Mouse (Mus musculus) common myeloid progenitor, adult 5-6 weeks (primary cell): Measurements from ENCODE around the gene Tex10. TPM values are rescaled to one million over a fixed set of nuclear protein-coding genes. Genes with fewer than 3 reads are reported as not detected.

Experiments
- ATAC-seq: replicated peaks from 2 replicates; pipeline ENCODE4 v1.8.0; 2016; ENCODE audit warnings: low read depth, mild to moderate bottlenecking, moderate TSS enrichment, inconsistent platforms; ENCODE audit not compliant: poor library complexity, severe bottlenecking
- total RNA-seq: library from RNA; stranded (forward); fragments of 200-1000, 187-1606 nt; gene quantifications from 2 replicates; pipeline ENCODE4 v1.2.3, GENCODE M21; 2017

The Tex10 gene
- total RNA-seq: 58.4 and 69.3 TPM in 2 replicates

DNA sequence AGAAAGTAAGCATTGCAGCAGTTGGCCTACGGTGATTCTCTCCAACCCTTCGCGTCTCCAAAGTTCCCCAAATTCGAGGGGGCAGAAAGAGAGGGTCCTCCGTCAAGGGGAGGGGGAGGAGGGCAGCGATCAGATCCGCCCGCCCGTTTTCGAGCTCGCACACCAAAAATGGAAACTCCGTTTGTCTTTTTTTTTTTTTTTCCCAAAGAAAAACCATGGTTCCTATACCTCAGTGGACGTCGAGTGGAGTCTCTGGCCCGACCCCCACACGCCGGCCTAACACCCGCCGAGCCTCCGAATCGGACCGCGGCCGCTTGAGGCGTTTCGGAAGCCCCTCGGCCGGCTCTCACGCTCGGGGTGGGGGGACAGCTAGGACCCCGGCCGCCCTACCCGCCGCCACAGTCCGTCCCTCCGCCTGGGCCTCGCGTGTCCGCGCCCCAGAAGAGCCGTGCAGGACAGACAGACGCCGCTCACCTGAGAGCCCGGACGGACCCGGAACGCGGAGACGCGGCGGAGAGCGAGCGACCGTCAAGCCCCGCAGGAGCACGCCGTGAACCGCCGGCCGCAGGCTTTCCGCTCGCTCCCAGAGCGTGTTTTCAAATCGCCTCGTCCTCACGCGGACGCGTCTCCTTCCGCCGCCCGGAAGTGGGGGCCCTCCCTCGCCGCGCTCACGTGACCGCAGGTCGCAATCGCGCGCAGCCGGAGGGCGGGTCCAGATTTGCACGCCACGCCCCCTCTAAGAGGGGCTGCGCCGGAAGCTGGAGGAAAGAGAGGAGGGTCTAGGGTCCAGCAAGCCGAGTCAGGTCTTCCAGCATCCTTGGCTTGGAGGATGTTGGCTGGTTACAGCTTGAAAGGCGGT, at the start of gene Tex10:
Gene Tex10, minus strand, starts transcription at position 668 of the 859 bp plus-strand sequence.
- ATAC-seq: peak; percentile 81

DNA sequence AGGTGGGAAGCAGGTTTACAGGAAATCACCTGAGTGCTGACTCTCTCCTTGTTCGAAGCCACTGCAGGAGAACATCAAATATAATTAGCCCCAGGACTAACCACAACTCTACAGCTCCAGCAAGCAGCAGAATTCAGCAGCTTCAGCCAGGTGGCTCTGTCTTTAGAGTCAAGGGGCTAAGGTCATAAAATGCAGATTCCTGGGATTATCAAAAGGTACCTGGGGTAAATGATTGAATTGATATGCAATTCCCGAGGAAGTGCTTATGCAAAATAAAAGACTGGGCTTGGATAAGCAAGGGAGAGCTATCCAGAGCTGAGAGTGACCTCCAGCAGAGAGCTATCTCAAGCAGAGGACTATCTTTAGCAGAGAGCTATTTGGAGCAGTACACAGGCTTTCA, 37.6 kb upstream of the Tex10 start:
- no peak for ATAC-seq

DNA sequence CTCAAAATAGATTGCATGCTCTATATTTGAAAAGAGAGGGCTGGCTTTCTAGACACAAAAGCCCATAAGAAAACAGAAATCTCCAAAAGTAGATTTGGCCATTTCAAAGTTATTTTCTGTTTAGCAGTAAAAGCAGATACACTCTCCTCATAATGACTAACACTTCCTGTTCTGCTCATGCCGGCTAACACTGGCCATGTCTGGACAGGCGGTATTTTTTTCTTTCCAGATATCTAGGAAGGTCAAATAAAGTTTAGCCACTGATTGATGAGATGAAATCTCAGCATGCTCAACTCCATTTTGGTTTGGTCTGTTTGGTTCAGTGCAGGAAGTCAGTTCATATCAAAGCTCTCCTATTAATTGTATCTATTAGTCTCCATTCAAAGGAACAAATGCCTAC, 19.3 kb upstream of the Tex10 start:
- no peak for ATAC-seq

DNA sequence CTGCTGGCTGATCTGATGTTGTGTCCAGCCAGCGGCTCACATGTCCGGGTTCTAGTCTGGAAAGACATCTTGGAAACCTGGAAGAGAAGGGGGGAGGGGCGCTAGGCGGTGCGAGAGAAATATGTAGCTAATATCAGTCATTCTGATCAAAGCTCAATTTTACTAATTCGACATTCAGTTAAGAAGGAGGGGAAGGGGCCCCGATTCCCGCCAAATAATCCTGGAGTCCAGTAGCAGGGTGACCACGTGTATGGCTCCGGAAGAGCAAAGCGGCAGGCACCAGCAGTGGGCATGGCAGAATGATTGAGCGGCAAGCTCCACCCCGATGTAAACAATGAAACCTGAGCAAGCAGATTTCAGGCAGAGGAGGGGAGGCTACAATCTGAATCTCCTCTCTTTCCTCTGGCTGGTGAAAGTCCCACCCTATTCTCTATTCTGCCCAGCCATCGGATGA, 18.1 kb upstream of the Tex10 start:
- ATAC-seq: no peak

DNA sequence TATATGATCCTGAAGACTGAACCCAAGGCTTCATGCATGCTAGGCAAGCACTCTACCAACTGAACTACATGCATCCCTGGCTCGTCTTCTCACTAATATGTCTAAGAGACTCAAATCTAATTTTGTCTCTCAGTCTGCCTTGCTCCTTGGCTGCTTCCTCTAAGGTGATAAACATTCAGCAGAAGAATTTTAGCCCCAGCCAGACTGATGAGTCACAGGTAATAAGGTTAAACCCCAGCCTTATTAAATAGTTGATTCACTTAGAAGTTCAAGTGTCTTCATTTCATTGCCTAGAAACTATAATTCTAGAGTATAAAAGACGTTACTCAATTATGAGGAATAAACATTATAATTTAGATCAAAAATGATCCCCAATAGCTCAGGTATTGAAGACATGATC, 15.7 kb upstream of the Tex10 start:
- ATAC-seq: no peak

DNA sequence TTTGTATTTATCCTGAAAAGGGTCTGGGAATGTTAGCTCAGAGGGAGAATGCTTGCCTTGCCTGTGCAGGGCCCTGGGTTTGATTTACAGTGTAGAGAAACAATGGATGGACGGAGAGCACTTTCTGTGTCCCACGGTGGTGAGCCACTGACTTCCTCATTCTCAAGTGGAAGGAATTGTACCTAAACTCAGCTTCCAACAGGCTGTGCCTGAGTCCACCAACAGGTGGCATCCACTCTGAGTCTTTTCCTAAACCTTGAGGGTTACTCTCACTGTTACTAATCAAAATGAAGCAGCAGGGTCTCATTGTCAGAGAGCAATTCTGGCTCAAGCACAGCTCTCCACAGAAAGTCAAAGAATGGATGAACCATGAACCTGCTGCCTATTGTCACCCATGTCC, 8.0 kb upstream of the Tex10 start:
- ATAC-seq: peak; percentile 99

DNA sequence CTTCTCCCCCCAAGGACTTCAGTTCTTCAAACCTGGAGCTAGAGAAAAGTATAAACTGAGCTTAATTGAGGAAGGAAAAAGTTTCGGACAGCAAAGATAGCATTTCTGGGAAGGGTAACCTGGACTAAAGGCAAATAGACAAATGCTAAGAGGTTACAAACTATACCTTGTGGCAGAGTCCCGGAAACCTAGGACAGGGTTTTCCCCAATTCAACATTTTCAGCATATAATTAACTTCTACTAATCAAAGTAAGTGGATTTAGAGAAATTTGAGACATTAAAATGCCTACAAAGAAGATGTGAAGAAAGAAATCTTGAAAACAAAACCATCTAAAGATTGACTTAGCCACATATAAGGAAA, 372 bp upstream of the Tex10 start:
- no peak for ATAC-seq

DNA sequence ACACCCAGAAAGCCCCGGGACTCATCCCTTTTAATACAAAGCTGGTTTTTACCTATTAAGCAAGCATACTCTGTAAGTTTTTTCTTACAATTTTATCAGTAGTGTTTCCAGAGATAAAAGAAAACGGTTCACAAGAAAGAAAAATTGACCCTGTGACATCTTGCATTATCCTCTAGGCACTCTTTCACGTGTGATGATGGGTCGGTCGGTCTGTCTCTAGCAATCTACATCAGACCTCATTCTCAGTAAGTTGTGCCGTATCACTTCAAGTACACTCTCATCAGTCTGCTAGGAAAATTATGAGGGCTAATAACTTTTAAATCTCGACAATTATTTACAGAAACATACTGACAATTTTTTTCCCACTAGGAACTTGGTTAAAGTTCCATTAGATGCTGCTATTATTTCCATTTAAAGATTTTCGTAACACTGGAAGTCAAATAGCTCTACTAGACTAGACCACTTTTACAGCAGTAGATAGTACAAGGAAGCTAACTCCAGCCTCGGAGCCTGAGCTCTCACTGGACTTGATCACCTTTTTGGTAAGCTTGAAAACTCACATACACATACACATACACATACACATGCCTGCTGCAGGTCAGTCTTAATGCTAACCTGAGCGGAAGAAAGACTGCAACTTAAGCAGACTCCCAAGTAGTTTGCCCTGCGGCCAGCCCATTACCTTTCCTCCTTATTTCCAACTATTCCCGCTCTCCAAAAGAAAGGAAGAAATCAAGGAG, 1.0 kb downstream of the Tex10 start:
- ATAC-seq: peak; percentile 5; the same call in 1 of the 2 replicates

DNA sequence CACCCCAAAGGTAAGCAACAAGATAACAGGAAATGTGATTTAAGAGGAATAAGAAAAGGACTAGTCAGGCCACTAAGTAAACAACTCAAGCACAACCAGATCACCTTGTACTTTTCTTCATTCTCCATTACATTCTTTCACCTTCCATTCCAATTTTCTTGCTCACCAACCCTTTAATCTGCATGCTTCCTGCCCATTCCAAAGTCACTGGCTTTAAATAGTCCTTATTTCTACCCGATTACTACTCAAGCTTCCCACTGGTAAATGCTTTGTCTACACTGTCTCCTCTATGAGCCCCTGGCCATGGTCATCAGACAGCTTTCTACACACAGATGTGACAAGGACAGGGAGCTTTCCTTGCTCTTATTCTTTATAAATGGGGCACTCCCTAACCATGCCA, 2.3 kb downstream of the Tex10 start:
- ATAC-seq: no peak

DNA sequence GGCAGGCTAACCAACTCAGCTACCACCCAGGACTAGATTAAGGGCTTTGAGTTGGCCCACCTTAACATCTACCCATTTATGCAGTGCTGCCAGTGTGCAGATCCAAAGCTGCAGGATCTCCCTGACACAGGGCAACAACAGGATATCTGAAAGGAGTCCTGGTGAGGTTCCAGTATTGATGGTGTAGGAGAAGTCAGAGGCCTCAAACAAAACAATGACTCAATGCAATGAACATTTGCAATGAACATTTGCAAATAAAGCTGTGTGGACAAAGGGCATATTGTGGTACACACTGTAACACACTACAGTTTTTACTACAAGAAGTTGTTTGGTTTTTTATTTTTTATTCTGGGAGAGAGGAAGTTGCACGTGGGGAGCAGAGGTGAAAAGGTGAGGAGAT, 12.2 kb downstream of the Tex10 start:
- ATAC-seq: no peak

DNA sequence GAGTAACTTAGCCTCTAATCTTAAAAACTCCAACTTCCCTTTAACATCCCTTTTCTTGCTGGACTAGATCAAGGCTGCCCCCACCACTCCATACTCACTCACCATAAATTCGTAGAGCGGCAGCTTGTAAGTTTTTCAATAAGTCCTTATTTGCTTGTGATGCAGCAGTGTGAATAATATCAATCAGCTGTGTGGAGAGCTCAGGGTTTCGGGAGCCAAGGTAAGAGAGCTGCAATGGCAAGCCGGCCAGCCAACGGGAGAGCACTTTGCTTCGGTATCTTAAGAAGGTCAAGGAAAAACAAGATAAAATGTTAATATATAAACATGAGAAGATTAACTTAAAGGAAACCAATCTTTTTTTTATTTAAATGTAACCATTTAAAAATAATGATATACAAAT, 14.8 kb downstream of the Tex10 start:
- ATAC-seq: no peak

DNA sequence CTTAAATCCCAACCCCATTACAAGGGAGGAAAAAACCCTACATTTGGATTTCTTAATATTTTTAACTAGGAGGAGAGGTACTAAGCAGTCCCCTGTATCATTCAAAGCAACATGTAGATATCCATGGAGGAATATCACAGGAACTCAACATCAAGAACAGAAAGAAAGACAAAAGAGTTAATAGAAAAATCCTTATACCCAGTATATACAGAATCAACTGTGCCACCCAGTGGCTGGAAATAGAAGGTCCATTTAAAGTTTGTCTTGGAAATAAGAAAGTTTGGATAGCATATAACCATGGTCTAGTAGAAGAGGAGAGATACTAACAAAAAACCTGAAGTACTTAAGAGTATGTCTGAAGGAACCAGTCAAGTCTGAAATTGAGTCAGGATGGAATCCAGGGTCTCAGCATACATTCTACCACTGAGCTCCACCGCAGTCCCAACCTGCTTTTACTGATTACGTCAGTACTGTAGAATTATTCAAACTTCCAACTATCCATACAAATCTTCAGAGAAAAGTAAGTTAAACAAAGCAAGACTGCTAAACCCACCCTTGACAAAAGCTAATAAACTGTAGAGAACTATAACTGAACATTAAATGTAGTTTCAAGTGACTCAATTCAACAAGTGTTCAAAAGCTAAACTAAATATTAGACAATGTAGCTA, 19.0 kb downstream of the Tex10 start:
- ATAC-seq: no peak

DNA sequence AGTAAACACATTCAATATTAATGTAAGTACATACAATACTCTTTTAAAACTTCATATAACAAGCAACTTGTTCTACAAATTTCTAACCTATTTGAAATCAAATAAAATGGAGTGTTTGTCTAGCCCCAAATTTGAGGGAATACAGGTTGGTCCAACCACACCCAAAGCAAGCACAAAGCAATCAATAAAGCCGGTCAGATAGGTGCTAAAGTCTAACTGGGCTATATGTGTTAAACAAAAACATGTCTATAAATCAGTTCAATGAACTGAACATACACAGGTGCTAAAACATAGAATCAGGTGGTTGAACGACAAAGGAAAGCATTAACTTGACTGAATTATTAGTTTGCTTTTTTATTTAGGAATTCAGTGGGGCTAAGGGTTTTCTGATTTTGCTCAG, 45.2 kb downstream of the Tex10 start:
- ATAC-seq: no peak

DNA sequence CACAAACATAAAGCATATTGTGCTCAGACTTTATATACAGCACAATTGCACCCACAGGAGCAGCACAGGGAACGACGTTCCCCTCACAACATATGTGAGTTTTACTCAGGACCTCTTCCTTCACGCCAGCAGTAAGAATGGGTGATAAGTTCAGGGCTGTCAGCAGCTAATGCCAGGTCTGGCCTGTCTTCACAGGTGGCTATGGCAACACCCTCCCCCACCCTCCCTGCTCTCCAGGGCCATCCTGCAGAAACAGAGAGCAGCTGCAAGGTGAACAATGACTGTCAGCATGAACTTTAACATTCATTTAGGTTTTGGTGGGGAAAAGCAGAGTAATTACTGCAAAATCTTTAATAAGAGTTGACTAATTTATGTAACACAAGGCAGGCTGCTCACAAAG, 45.8 kb downstream of the Tex10 start:
- no peak for ATAC-seq

DNA sequence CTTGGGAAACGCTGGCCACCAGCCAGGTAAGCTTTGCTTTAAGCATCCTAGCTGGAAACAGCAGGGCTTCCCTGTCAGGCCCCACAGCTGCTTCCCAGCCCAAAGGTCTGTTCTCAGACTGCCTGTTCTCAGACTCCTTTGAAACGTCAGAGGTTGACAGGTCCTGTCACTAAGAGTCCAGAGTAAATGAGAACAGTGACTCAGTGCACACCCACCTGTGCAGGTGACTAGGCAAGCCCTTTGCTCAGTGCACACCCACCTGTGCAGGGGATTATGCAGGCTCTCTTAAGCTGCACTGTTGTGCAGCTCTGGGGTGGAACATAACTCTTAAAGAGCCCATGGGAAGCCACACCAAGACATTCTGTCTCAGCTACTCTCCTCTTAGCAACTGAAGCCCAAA, 49.5 kb downstream of the Tex10 start:
- no peak for ATAC-seq

DNA sequence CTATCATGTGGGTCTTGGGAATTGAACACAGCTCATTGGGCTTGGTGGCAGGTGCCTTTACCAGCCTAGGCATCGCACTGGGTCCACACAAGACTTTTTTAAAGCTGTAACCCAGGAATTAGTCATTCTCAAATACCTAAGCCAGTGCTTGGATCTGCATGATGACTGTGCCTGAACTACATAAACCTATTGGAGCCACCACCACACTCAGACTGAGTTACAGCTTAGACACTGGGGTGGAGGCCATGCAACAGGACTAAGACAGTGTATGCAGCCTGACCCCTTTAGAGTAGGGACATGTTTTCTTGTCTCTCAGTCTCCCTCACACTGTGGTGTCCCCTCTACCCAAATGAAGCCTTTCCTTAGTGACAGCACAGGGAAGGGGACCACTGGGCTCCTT, 50.6 kb downstream of the Tex10 start:
- no peak for ATAC-seq

DNA sequence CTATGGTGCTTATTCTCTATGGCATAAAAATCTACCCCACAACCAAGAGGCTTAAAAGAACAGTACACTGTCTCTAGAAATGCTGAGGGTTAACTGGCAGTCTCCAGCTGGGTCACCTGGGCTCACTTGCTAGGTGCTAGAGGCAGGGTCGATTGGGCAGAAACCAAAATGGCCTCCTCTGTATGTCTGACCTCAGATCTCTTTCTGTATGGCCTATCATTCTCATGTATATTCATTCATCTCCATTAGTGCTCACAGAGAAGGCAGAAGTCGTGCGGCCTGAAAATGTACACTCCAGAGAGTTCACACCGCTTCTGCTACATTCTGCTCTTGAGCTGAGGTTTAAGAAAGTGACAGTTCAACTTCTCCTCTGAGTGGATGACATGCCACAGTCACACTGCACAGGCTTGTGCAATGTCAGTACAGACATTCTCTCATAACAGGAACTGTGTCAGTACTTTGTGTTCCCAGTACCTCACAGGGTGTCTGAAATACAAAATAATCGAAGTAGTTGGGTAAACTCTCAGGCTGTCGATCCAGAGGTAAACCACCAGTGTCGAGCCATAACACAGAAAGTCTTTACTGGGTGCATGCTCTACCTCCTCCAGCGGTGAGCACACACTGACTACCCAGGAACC, 54.3 kb downstream of the Tex10 start:
- ATAC-seq: no peak

DNA sequence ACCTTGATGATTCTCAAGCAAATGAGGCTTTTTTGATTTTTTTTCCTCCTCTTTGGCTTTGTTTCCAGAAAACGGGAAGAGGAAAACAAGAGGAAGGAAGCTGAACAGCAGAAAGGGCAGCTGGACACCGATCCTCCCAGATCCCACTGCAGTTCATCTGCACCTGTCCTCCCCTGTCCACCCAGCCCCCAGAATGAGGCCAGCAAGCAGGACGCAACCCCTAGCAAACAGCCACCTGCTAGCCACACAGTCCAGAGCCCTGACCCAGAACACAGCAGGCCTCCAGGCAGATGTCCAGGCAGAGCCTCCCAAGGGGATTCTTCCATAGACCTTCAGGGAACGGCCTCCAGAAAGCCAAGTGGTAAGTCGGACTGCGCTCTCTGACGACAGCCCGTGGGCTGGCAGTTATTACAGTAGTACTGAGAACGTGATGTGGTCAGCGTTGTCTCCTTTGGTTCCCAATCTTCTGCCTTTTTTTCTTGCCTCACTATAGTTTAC, 57.4 kb downstream of the Tex10 start:
- no peak for ATAC-seq

DNA sequence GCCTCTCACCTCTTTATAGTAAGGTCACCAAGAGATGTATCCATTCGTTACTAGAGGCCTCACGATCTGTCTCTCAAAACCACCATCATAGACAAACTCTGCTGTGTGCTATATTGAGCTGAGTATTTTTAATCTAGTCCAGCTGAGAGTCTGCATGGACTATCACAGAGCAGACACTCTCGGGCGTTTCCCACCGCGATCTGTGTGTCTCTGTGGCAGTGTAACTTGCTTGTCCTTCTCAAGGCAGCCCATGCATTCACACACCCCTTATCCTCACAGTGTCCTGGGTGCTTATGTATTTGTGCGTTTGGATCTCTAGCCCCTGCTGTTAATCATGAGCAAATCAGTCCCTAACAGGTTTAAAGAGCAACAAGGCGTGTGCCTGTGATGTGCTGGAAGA, 59.8 kb downstream of the Tex10 start:
- no peak for ATAC-seq

DNA sequence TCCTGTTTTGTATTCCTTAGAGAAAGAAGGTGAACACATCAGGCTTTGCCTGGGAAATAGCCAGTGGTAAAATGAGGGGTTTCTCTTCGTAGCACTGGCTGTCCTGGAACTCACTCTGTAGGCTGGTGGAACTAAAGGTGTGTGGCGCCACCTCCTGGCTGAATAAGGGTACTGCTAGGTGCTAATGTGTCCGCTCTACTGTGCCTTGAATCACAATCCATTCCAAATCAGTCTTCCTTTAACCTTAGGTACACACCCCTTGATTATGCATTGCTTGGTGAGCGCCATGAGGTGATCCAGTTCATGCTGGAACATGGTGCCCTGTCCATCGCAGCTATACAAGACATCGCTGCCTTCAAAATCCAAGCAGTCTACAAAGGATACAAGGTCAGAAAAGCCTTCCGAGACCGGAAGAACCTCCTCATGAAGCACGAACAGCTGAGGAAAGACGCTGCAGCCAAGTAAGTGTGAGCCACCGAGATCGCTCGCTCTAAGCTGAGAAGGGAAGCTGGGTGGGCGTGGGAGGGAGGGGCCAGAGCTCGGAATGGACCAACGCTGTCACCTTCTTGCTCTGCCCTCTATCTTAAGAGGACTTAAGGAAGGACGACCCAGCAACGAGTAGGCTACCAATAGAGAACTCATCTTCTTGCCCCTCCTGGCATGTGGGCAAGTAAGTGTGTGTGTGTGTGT, 65.8 kb downstream of the Tex10 start:
- ATAC-seq: peak; percentile 87
